Mouse (Mus musculus): ENCODE data around the gene Atg101. TPM values are rescaled to one million over a fixed set of nuclear protein-coding genes. Genes with fewer than 3 reads are reported as not detected.

Atg101 gene
- total RNA-seq, 2 experiments from 2014 or later: 18.0 to 42.1 TPM

DNA sequence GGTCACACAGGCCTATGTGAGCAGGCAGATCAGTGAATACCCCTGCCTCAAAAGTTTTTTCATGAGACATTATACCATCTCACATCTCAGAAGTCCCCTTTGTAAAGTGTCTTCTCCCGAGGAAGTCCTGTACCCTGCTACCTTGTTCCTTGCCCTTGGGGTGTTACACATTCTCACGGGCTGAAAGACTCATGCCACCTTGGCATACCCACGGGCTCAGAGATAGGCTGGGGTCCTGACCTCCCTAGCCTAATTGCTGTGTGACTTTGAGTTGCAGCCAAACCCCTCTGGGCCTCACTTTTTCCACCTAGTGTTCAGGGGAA, 30.5 kb upstream of the Atg101 start:
- no peak for ATAC-seq (replicated peaks; ENCODE audit: low FRiP score, low TSS enrichment, poor library complexity, severe bottlenecking)

DNA sequence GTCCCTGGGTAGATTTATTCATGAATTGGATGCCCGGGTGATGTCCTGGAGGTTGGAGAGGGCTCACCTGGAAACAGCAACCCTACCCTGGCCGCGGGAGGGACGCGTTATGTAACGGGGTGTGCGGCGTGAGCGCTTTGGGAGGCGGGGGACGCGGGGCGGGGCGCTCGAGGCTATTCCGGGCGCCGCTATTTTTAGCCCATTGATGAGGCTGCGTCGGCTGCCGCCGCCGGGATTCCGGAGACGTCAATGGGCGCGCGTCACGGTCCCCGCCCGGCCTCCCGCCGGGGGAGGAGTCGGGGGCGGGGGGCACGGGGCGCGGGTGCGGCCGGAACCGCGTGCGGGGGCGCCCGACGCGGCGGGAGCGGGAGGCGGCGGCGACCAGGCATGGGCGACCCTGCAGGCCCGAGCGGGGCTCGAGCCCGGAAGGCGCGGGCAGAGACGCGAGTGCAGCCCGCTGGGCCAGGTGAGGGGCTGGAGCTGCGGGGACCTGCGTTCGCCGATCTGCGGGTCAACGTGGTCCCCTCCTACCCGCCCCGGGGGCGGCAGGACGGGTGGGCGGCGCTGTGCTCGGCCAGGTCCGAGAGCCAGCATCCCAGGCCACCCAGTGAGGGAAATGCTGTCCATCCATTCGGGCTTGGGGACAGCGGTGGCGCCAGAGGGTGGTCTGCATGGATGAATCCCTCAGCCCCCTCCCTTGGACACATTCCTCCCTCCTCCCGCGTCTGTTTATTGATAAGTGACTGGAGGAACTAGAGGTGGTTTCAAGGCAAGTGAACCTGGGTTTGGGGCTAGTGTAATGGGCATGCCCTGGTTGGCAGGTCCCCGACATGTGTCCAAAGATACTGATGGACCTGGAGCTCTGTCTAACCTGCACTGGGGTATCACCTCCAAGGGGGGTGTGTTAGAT, 29.9 kb upstream of the Atg101 start, which contains the start of gene Nr4a1:
Gene Nr4a1, plus strand, starts transcription at position 384 of the 910 bp plus-strand sequence.
- ATAC-seq (replicated peaks; ENCODE audit: low FRiP score, low TSS enrichment, poor library complexity, severe bottlenecking): no peak

DNA sequence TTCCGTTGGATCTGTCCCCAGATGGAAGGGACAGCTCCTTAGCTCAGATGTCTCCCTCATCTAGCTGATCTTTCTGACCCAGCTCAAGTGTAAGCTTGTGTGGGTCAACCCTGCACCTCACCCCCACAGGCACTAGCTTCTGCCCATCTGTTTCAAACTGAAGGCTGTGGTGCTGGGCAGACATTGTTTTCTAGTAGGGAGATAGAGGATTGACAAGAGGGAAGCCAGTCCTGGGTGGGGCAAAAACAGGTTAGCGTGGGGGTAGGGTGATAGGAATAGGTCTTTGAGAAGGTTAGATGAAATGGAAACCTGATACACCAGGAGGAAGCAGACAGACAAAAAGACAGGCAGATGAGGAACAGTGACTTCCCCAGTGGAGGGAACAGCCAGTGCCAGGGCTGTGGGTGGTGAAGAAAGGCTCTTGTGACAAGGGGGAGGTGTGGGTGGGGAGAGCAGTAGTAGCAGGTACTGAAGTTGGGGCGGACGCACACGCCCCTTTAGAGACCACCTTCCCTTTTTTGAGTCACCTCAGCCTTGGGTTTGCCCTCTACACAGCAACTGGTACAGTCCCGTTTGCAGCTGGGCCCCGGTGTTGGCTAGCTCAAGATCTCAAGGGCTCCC, 28.1 kb upstream of the Atg101 start:
- no peak for ATAC-seq (replicated peaks; ENCODE audit: low FRiP score, low TSS enrichment, poor library complexity, severe bottlenecking)

- no peak for ATAC-seq (replicated peaks; ENCODE audit: low FRiP score, low TSS enrichment, poor library complexity, severe bottlenecking)
Observed at GRCm38 (mm10) chr15:101256463-101257206, 27.4 kb upstream of the Atg101 start.

DNA sequence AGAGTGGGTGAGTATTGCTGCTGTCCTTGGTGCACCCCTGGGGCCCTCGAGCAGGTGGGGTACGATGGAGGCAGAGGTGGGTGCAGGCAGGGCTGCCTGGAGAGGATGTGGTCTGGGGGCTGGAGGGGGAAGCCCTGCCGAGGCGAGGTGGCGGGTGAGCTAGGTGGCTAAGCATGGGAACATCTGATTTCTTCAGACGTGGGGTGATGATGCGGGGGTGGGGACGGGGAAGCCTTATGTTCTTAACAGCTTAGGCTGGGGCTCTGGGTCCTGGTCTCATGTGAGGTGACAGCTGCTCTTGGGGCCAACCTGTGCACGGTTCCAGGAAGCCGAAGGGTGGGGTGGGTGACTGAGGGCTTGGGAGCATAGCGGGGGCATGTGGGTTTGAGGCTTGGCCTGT, 25.7 kb upstream of the Atg101 start:
- no peak for ATAC-seq (replicated peaks; ENCODE audit: low FRiP score, low TSS enrichment, poor library complexity, severe bottlenecking)

- no peak for ATAC-seq (replicated peaks; ENCODE audit: low FRiP score, low TSS enrichment, poor library complexity, severe bottlenecking)
Observed at GRCm38 (mm10) chr15:101259922-101260321, 24.1 kb upstream of the Atg101 start.

DNA sequence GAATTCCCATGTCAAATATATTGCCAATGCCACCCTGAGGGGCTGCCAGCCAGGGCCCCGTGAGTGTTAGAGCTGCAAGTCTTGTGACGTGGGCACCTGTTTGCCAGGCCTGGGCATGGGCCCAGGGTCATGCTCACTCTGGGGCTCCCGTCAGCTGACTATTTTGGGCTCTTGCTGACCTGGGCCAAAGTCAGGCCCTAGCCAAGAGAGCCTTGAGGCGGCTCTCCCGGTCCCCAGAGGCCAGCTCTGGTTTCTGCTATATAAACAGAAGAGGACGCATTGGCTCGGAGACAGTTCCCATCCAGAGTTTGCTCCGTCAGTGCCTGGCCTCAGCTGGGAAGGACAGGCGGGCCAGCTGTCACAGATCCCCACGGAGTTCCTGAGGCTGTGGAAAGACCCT, 23.7 kb upstream of the Atg101 start:
- ATAC-seq (replicated peaks; ENCODE audit: low FRiP score, low TSS enrichment, poor library complexity, severe bottlenecking): no peak

DNA sequence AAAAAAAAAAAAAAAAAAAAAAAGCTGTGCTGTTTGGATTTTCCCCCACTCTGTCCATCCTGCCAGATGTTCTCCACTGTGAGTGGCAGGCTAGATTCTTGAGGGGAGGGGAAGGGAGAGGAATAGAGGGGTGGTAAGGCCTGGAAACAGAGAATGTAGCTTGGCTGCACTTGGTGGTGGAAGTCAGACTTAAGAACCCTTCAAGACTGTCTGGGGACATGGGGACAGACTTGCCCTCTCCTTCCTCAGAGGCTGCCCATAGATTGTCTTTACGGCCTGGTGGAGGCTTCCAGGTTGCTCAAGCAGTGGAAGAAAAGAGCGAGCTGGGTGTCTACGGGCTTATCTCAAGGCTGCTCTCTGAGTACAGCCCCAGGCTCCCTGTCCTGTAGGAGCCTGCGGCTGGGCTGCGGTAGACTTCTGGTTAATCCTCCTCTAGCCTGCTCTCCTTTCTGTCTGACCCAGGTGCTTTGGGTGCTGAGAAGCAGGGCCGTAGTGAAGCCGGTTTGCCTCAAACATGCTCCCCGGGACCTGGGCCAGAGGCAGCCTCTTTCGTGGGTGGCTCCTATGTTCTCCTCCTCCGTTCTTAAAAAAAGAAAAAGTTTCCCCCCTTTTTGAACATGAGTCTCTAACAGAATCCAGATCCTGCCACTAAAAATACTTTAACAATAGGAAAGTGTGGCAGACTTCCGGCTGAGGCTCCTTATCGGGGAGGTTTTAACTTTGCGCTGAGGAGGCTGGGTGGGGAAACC, 23.0 kb upstream of the Atg101 start:
- peak; percentile 47 for ATAC-seq (replicated peaks; ENCODE audit: low FRiP score, low TSS enrichment, poor library complexity, severe bottlenecking)

- no peak for ATAC-seq (replicated peaks; ENCODE audit: low FRiP score, low TSS enrichment, poor library complexity, severe bottlenecking)
Observed at GRCm38 (mm10) chr15:101262502-101262901, 21.6 kb upstream of the Atg101 start.

- peak; percentile 29; the same call in 1 of the 2 replicates for ATAC-seq (replicated peaks; ENCODE audit: low FRiP score, low TSS enrichment, poor library complexity, severe bottlenecking)
Observed at GRCm38 (mm10) chr15:101266132-101266963, 17.7 kb upstream of the Atg101 start.

DNA sequence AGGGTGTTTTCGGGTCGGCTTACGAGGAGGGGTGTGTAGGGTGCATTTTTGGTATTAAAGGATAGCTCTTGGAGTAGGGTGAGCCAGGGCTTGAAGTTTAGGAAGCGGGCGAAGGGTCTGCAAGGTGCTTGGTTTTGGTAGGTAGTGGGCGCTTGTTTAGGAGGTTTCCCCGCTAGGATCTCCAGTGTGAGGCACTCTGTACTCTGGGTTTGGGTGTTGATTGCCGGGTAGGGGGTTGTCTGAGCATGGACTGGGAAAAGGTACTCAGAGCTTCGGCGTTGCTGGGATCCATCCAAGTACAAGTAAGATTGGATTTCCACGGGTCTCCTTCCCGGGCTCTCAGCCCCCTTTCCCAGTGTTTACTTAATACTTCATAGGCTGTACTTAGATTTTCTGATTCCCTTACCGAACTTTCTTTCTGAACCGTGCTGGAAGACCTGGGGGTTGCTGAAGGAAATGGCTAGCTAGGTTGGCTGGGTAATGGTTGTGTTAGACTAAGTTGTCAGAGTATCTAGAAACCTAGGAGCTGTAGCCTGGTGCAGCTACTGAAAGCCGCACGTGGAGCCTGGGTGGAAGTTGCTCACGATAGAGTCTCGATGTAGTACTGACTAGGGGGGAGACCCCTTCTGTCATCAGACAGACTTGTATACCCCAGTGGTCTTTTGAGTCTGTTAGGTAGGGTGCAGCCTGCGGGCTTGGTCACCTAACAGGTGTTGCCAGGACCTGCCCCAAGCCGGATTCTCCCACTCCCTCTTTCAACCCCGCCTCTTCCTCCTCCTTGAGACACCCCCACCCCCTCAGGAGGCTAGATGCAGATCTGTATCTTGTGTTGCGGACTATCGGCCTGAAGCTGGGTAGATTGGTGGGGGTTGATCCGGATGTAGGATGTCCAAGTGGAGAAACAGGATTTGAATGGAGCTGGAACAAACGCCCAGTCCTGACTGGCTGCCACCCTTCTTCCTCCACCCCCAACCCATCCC, 16.7 kb upstream of the Atg101 start:
- no peak for ATAC-seq (replicated peaks; ENCODE audit: low FRiP score, low TSS enrichment, poor library complexity, severe bottlenecking)

DNA sequence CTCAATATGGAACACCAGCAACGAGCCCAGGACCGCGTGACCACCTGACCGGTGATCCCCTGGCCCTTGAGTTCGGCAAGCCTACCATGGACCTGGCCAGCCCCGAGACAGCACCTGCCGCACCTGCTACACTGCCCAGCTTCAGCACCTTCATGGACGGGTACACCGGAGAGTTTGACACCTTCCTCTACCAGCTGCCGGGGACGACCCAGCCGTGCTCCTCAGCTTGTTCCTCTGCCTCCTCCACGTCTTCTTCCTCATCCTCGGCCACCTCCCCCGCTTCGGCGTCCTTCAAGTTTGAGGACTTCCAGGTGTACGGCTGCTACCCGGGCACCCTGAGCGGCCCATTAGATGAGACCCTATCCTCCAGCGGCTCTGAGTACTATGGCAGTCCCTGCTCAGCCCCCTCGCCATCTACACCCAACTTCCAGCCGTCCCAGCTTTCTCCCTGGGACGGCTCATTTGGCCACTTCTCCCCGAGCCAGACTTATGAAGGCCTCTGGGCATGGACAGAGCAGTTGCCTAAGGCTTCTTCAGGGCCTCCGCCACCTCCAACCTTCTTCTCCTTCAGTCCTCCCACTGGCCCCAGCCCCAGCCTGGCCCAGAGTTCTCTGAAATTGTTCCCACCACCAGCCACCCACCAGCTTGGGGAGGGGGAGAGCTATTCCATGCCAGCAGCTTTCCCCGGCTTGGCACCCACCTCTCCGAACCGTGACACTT, 13.8 kb upstream of the Atg101 start:
- ATAC-seq (replicated peaks; ENCODE audit: low FRiP score, low TSS enrichment, poor library complexity, severe bottlenecking): no peak

DNA sequence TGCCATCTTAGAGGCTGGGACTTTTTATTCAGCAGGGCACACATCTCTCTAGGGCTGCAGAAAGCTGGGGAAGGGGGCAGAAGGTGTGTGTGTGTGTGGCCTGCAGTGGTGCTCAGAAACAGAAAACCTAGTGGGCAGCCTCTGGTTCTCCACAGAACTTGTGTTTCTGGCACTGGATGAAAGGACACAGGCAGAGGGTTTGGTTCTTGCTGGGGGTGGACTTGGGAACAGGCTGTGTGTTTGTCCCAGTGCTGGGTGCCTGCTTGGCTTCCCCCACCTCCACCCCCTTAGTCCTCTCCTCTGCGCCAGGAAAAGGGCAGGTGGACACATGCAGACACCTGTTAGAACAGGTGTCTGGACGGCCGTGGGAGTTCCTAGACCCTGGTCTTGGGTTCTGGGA, 13.0 kb upstream of the Atg101 start:
- ATAC-seq (replicated peaks; ENCODE audit: low FRiP score, low TSS enrichment, poor library complexity, severe bottlenecking): no peak

GRCm38 (mm10) chr15:101271513-101271912, 12.6 kb upstream of the Atg101 start:
- ATAC-seq (replicated peaks; ENCODE audit: low FRiP score, low TSS enrichment, poor library complexity, severe bottlenecking): no peak

- ATAC-seq (replicated peaks; ENCODE audit: low FRiP score, low TSS enrichment, poor library complexity, severe bottlenecking): no peak
Observed at GRCm38 (mm10) chr15:101274380-101274779, 9.7 kb upstream of the Atg101 start.

GRCm38 (mm10) chr15:101277351-101277899, 6.6 kb upstream of the Atg101 start:
- ATAC-seq (replicated peaks; ENCODE audit: low FRiP score, low TSS enrichment, poor library complexity, severe bottlenecking): no peak

GRCm38 (mm10) chr15:101278589-101278988, 5.5 kb upstream of the Atg101 start:
- no peak for ATAC-seq (replicated peaks; ENCODE audit: low FRiP score, low TSS enrichment, poor library complexity, severe bottlenecking)

Measured in megakaryocyte-erythroid progenitor cell, adult 5-6 weeks (primary cell).